Mouse (Mus musculus): ENCODE measurements around the gene Kcnip2. TPM values are rescaled to one million over a fixed set of nuclear protein-coding genes. Genes with fewer than 3 reads are reported as not detected.

The Kcnip2 gene
- total and polyA plus RNA-seq, 2 experiments from 2014 or later = 17.8 to 30.3 TPM

DNA sequence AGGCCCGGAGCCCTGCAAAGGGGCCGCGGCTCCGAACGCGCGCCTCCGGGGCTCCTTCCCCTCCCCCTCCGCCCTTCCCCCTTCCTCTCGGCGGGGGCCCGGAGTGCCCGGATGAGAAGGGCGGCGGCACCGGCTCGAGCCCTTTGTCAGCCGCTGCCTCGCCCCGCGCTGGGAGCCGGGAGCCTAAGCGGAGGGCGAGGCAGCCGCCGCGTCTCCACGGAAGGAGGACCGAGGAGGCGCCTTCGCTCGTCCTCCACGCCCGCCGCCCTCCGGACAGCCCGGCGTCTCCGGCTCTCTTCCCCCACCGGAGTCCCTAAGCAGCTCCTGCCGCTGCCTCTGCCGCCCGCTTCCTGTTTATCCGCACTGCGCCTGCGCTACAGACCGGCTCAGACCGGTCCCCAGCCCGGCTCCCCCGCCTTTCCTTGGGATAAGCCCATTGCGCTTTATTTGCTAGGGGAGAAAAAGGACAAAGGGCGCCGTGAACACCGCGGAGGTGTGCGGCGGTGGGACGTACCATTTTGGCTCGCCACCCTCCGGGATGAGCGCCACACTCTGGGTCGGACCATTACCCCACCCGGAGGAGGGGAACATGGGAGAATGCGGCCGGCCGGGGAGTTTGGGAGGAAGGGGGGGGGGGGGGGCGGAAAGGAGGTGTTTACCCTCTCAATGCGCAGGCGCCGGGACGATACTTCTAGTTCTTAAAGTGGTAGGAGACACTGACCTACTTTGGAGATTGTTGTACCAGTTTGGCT, 32.5 kb downstream of the Kcnip2 start, which contains the start of gene Mgea5:
Mgea5 (minus strand) TSS at position 657 of the 752 bp plus-strand sequence.
- Histone ChIP-seq H3K4me2 (ENCODE audit: low read depth, low read length) (peak within 1 kb of the TSS; percentile 76), H3K4me3 (ENCODE audit: low read length) (peak within 1 kb of the TSS; percentile 83), H3K9ac (replicated peaks; ENCODE audit: low read length) (peak within 1 kb of the TSS; percentile 97), H3K4me1 (ENCODE audit: insufficient read depth, low read length) (0 out of 2 replicates have a peak, but pooled peaks cover 11% of the 10 kb centered on the region), H3K27me3 (ENCODE audit: insufficient read depth, low read length) (no peaks in the 10 kb centered on the region), H3K9me3 (ENCODE audit: low read length) (no peaks in the 10 kb centered on the region), H3K36me3 (ENCODE audit: insufficient read depth, low read length) (peaks cover 4% of the 10 kb centered on the region), H3K27ac (peak within 1 kb of the TSS; percentile 99)
- ATAC-seq (peak; percentile 98), DNase-seq (ENCODE audit: low spot score) (peak; percentile 100)
- WGBS = under 1% methylated on average over 65 of the region's 71 CpGs
- TF ChIP-seq CTCF (IDR thresholded peaks at IDR 0.05; ENCODE audit: low read depth) = no peak

DNA sequence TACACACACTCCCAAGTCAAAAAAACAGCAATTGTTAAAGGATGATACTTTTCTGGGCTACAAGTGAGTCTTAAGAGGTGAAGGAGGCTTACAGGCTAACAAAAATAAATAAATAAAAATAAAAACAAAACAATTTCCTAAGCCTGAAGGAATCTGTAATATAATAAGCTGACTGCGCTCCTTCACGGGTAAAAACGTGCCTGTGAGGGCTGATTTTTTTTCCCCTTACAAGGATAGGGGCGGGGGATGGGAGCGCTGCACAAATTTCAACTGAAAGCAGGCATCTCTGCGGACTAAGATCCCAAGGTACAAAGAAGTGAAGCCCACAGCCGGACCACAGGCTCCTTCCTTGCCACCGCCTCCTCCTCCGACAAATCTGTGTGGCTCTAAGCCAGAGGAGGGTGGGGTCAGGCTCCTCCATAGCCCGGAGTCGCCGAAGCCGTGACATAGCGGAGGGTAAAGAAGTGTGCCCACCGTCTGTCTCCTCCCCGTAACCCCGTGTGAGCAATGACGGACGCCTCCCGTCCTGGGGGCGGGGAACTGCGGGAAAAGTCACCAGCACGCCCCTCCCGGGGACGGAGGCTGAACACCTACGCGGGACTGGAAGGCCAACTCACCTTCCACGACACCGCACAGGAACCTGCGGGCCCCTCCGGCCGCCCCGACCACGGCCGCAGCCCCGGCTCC, 33.4 kb downstream of the Kcnip2 start:
- under 1% methylated on average over 34 of the region's 36 CpGs for WGBS
- ATAC-seq (peak; percentile 57), DNase-seq (ENCODE audit: low spot score) (peak; percentile 77)
- Histone ChIP-seq H3K9me3 (ENCODE audit: low read length) (no peaks in the 10 kb centered on the region), H3K27ac (peak overlapping the region; percentile 99), H3K4me1 (ENCODE audit: insufficient read depth, low read length) (0 out of 2 replicates have a peak, but pooled peaks cover 11% of the 10 kb centered on the region), H3K36me3 (ENCODE audit: insufficient read depth, low read length) (peaks cover 13% of the 10 kb centered on the region), H3K4me3 (ENCODE audit: low read length) (peak overlapping the region; percentile 83), H3K27me3 (ENCODE audit: insufficient read depth, low read length) (no peaks in the 10 kb centered on the region), H3K4me2 (ENCODE audit: low read depth, low read length) (peak overlapping the region; percentile 76), H3K9ac (replicated peaks; ENCODE audit: low read length) (peak overlapping the region; percentile 97)
- TF ChIP-seq CTCF (IDR thresholded peaks at IDR 0.05; ENCODE audit: low read depth) = no peak

DNA sequence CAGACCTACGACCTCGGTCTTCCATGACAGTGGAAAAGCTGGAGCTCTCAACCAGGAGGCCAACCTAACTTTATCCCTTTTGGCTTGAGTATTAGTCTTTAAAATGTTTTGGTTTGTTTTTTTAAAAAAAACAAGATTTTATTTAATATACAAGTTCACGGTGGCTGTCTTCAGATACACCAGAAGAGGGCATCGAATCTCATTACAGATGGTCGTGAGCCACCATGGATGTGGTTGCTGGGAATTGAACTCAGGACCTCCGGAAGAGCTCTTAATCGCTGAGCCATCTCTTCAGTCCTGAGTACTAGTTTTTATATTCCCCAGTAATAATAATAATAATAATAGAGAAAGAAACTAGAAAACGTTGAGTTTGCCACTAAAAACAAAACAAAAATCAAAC, 34.2 kb downstream of the Kcnip2 start:
- peaks cover 17% of the 10 kb centered on the region for H3K36me3 ChIP-seq (ENCODE audit: insufficient read depth, low read length)
- H3K9me3 ChIP-seq (ENCODE audit: low read length) = no peaks in the 10 kb centered on the region
- H3K27ac ChIP-seq = no peak overlapping the region
- H3K4me2 ChIP-seq (ENCODE audit: low read depth, low read length) = peak overlapping the region; percentile 76
- H3K9ac ChIP-seq (replicated peaks; ENCODE audit: low read length) = no peak overlapping the region
- no peaks in the 10 kb centered on the region for H3K27me3 ChIP-seq (ENCODE audit: insufficient read depth, low read length)
- ATAC-seq = no peak
- H3K4me3 ChIP-seq (ENCODE audit: low read length) = peak overlapping the region; percentile 83
- H3K4me1 ChIP-seq (ENCODE audit: insufficient read depth, low read length) = 0 out of 2 replicates have a peak, but pooled peaks cover 11% of the 10 kb centered on the region
- WGBS = 47% methylated on average over 8 of the region's 8 CpGs
- no peak for DNase-seq (ENCODE audit: low spot score)
- TF ChIP-seq CTCF (IDR thresholded peaks at IDR 0.05; ENCODE audit: low read depth) = peak; percentile 27; the same call in 1 of the 2 replicates

DNA sequence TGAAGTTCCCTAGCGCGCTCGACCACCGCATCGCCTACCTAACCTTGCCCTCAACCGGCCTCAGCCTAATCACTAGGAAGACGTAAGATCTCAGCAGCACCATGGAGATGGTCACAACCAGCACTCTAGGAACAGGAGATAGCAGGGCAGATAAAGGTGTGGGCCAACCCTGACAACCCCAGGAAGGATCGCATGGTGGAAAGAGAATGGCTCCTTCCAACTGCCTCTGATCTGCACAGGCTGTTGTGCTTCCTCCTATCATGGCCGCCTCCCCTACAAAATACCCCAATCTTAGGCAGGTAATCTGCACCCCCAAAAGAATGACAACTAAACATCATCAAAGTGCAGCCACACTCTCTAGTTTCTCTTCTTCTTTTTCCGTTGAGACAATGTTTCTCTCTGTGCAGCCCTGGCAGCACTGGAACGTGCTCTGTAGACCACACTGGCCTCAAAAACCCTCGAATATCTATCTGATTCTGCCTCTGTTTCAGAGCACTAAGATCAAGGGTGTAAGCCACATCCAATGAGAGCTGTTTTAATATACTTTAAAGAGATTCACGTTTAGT, 35.4 kb downstream of the Kcnip2 start:
- Histone ChIP-seq H3K27me3 (ENCODE audit: insufficient read depth, low read length) (no peaks in the 10 kb centered on the region), H3K4me3 (ENCODE audit: low read length) (no peak overlapping the region), H3K27ac (no peak overlapping the region), H3K36me3 (ENCODE audit: insufficient read depth, low read length) (peaks cover 24% of the 10 kb centered on the region), H3K9me3 (ENCODE audit: low read length) (no peaks in the 10 kb centered on the region), H3K9ac (replicated peaks; ENCODE audit: low read length) (no peak overlapping the region), H3K4me1 (ENCODE audit: insufficient read depth, low read length) (0 out of 2 replicates have a peak, but pooled peaks cover 11% of the 10 kb centered on the region), H3K4me2 (ENCODE audit: low read depth, low read length) (peak overlapping the region; percentile 76)
- TF ChIP-seq CTCF (IDR thresholded peaks at IDR 0.05; ENCODE audit: low read depth) = no peak
- DNase-seq (ENCODE audit: low spot score) = no peak
- no peak for ATAC-seq
- WGBS = 82% methylated on average over 13 of the region's 13 CpGs

DNA sequence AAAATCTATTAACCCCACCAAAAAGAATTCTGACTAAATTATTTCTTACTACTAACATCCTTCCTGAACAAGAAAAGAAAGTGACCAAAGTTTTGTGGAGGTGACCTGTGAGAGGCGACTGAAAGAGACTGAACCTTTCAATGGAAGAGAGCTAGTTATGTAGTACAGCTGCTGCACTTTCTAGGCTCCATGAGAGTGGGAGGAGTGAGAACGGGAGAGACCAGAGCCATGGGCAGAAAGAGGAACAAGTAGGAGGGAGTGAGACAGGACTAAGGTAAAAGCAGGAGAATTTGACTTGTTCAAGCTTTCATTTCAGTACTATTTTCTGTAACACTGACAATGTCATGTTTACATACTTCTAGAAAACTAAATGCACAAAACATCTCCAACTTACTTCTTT, 40.4 kb downstream of the Kcnip2 start:
- WGBS = 81% methylated on average over 2 of the region's 2 CpGs
- ATAC-seq = no peak
- H3K4me2 ChIP-seq (ENCODE audit: low read depth, low read length) = no peak overlapping the region
- peaks cover 65% of the 10 kb centered on the region for H3K36me3 ChIP-seq (ENCODE audit: insufficient read depth, low read length)
- DNase-seq (ENCODE audit: low spot score) = no peak
- no peak overlapping the region for H3K27ac ChIP-seq
- H3K9ac ChIP-seq (replicated peaks; ENCODE audit: low read length) = no peak overlapping the region
- H3K9me3 ChIP-seq (ENCODE audit: low read length) = no peaks in the 10 kb centered on the region
- TF ChIP-seq CTCF (IDR thresholded peaks at IDR 0.05; ENCODE audit: low read depth) = no peak
- H3K27me3 ChIP-seq (ENCODE audit: insufficient read depth, low read length) = no peaks in the 10 kb centered on the region
- no peak overlapping the region for H3K4me3 ChIP-seq (ENCODE audit: low read length)
- H3K4me1 ChIP-seq (ENCODE audit: insufficient read depth, low read length) = 0 out of 2 replicates have a peak, but pooled peaks cover under 1% of the 10 kb centered on the region

DNA sequence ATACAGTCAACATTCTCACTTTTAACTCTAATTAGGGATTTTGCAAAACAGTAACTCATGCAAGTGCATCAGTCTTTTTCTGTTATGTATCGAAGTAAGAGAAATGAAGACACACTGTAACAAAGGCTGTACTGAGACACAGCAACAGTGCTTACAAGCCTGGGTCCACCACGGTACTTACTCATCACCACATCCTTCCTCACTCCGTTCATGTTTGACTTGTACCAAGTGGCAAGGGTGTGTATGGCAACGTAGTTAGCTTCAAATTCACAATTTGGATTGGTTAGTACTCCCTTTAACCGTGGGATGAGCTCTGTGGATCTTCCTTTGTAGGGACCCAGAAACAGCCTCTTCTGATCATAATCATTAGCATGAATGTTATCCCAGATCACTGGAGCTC, 44.4 kb downstream of the Kcnip2 start:
- no peak for DNase-seq (ENCODE audit: low spot score)
- no peak for TF ChIP-seq CTCF (IDR thresholded peaks at IDR 0.05; ENCODE audit: low read depth)
- Histone ChIP-seq H3K27ac (no peak overlapping the region), H3K36me3 (ENCODE audit: insufficient read depth, low read length) (peaks cover 82% of the 10 kb centered on the region), H3K4me3 (ENCODE audit: low read length) (no peak overlapping the region), H3K9ac (replicated peaks; ENCODE audit: low read length) (no peak overlapping the region), H3K9me3 (ENCODE audit: low read length) (no peaks in the 10 kb centered on the region), H3K27me3 (ENCODE audit: insufficient read depth, low read length) (no peaks in the 10 kb centered on the region), H3K4me1 (ENCODE audit: insufficient read depth, low read length) (no peaks in the 10 kb centered on the region), H3K4me2 (ENCODE audit: low read depth, low read length) (no peak overlapping the region)
- ATAC-seq = no peak
- 90% methylated on average over 5 of the region's 5 CpGs for whole genome bisulfite sequencing

Measured in hindbrain, postnatal 0 days (tissue).